Mouse (Mus musculus) G1E (cell line): ENCODE measurements around the gene Nde1.

Experiments used
- CTCF ChIP-seq: IDR thresholded peaks from 2 replicates; pipeline ENCODE4 v1.5.1; 2012; ENCODE audit warnings: low read depth, low read length, inconsistent platforms, mixed read lengths
- GATA1 ChIP-seq: IDR thresholded peaks from 2 replicates; pipeline ENCODE4 v1.6.1; 2012; ENCODE audit warnings: borderline replicate concordance, low read length, inconsistent platforms, mixed read lengths
- GATA2 ChIP-seq: IDR thresholded peaks from 2 replicates; pipeline ENCODE4 v1.6.1; 2012; ENCODE audit warnings: low read depth, low read length, inconsistent platforms, borderline replicate concordance
- POLR2AphosphoS5 ChIP-seq: IDR thresholded peaks from 2 replicates; pipeline ENCODE4 v1.6.1; 2012; ENCODE audit warnings: low read depth, low read length, inconsistent platforms; ENCODE audit not compliant: insufficient replicate concordance
- TAL1 ChIP-seq: conservative IDR thresholded peaks from 2 replicates; pipeline ENCODE4 v1.6.1; 2012; ENCODE audit warnings: low read depth, low read length, inconsistent platforms, mixed read lengths

GRCm38 (mm10) chr16:14121563-14121962 is 41.5 kb upstream of the Nde1 start:
- TF ChIP-seq CTCF = no peak
- no peak for TF ChIP-seq GATA1
- TF ChIP-seq TAL1 = no peak
- TF ChIP-seq POLR2AphosphoS5 = no peak
- no peak for TF ChIP-seq GATA2
